Mouse (Mus musculus) limb, embryonic 14.5 days (tissue): ENCODE measurements around the gene Klhl42. TPM values are rescaled to one million over a fixed set of nuclear protein-coding genes. Genes with fewer than 3 reads are reported as not detected.

Experiments used
- ATAC-seq: fragments of 200-750 bp; cut with Nextera tagmentation; 2 replicates; pipeline ENCODE4 v1.8.0; 2017; ENCODE audit warnings: low read depth, moderate number of reproducible peaks, moderate TSS enrichment; ENCODE audit not compliant: low FRiP score
- DNase-seq: peaks from one replicate; pipeline ENCODE4 v3.0.0-alpha.2; 2015; ENCODE audit warnings: low spot score
- H3K27ac ChIP-seq: fragments of 300-500 bp; sonication (generic); replicated peaks from 2 replicates; pipeline ENCODE4 v1.5.1; 2014; ENCODE audit warnings: low read depth, mild to moderate bottlenecking, low read length, moderate library complexity, mixed read lengths
- H3K27me3 ChIP-seq: fragments of 300-500 bp; sonication (generic); 2 replicates; pipeline ENCODE4 v1.6.1; 2014; ENCODE audit warnings: low read length, mixed read lengths; ENCODE audit not compliant: control insufficient read depth, insufficient read depth
- H3K36me3 ChIP-seq: fragments of 300-500 bp; sonication (generic); 2 replicates; pipeline ENCODE4 v1.6.1; 2014; ENCODE audit warnings: mild to moderate bottlenecking, low read length, moderate library complexity, mixed read lengths; ENCODE audit not compliant: control insufficient read depth, insufficient read depth
- H3K4me1 ChIP-seq: fragments of 300-500 bp; sonication (generic); 2 replicates; pipeline ENCODE4 v1.6.1; 2014; ENCODE audit warnings: antibody characterized with exemption, low read length, mixed read lengths; ENCODE audit not compliant: control insufficient read depth, insufficient read depth
- H3K4me2 ChIP-seq: fragments of 300-500 bp; sonication (generic); replicated peaks from 2 replicates; pipeline ENCODE4 v1.6.1; 2014; ENCODE audit warnings: low read depth, mild to moderate bottlenecking, low read length, moderate library complexity; ENCODE audit not compliant: severe bottlenecking
- H3K4me3 ChIP-seq: fragments of 300-500 bp; sonication (generic); replicated peaks from 2 replicates; pipeline ENCODE4 v1.5.1; 2014; ENCODE audit warnings: low read length
- H3K9ac ChIP-seq: fragments of 300-500 bp; sonication (generic); 2 replicates; pipeline ENCODE4 v1.6.1; 2014; ENCODE audit warnings: mild to moderate bottlenecking, low read depth, low read length, moderate library complexity; ENCODE audit not compliant: severe bottlenecking
- H3K9me3 ChIP-seq: fragments of 300-500 bp; sonication (generic); 2 replicates; pipeline ENCODE4 v1.6.1; 2016; ENCODE audit warnings: low read length; ENCODE audit not compliant: control insufficient read depth
- POLR2A ChIP-seq: fragments of 200-500 bp; IDR thresholded peaks from 2 replicates; pipeline ENCODE4 v1.8.0; 2012; ENCODE audit warnings: inconsistent platforms, mild to moderate bottlenecking, moderate library complexity, borderline replicate concordance; ENCODE audit not compliant: insufficient read depth, insufficient read length; ENCODE audit errors: extremely low read depth
- WGBS: fragments of 180-500 bp; shearing (Covaris S2); extraction: QIAGEN DNeasy Blood & Tissue Kit; methylation state at CpG from one replicate; pipeline ENCODE4 v1.1.7; 2014; 5-methylcytosine and 5-hydroxymethylcytosine counted together
- polyA plus RNA-seq, 2 experiments: library from polyadenylated mRNA; depleted of rRNA in 1 of 2; stranded (reverse) in 1 of 2; unstranded in 1 of 2; fragments of >200 nt; fragmentation: Nextera tagmentation in 1 of 2; extraction: Ambion mirVana in 1 of 2; gene quantifications; 2 replicates each; pipeline versions ENCODE4 v1.2.1 to v1.2.3; 2012 to 2014

Klhl42 gene
- polyA plus RNA-seq, 2 experiments, result 10.4 to 16.9 TPM

DNA sequence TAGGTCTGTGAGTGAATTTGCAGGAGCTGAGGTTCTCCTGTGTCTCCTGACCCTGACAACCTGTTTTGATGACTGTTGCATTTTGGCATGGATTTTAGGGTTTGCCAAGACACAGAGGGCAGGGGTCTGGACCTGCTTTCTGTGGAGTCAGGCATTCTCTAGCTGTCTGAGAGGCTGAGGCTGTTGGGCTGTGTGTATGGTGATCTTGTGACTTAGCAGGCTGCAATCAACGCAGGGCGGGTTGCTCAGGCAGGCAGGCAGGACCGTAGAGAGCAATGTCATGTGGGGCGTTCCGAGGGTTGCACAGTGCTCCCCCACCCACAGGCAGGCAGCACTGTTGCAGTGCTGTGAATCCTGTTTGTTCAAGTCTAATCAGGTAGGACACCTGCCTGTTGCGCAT lies 15.5 kb downstream of the Klhl42 start:
- no peak for TF ChIP-seq POLR2A
- ATAC-seq (no peak), DNase-seq (no peak)
- WGBS, result 93% methylated on average over 6 of the region's 6 CpGs
- H3K4me3 ChIP-seq, result no peak overlapping the region
- no peaks in the 10 kb centered on the region for H3K27me3 ChIP-seq
- no peak overlapping the region for H3K9ac ChIP-seq
- no peaks in the 10 kb centered on the region for H3K4me1 ChIP-seq
- H3K36me3 ChIP-seq, result peaks cover 59% of the 10 kb centered on the region
- H3K4me2 ChIP-seq, result no peak overlapping the region
- H3K9me3 ChIP-seq, result no peaks in the 10 kb centered on the region
- H3K27ac ChIP-seq, result no peak overlapping the region

DNA sequence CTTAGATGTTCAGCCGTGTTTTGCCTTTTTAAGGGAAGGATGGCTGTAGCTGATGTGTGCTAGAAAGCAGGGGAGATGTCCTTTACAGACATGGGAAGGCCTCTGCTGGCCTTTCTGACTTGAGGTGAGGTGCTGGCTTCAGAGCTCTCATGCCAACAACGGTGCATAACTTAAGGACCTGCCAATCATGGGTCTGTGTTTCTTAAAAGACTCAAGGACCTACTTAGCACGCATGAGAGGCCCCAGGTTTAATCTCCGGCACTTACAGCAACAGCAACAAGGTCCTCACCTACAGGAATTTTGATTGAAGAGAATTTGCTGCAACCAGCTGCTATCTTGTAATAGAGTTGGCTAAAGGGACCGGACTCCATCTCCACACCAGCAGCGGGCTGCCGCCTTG lies 18.1 kb downstream of the Klhl42 start:
- no peaks in the 10 kb centered on the region for H3K9me3 ChIP-seq
- no peak for TF ChIP-seq POLR2A

GRCm38 (mm10) chr6:147116579-147116978 lies 25.4 kb downstream of the Klhl42 start:
- TF ChIP-seq POLR2A, result no peak
- Histone ChIP-seq H3K27ac (no peak overlapping the region), H3K4me2 (no peak overlapping the region), H3K4me1 (no peaks in the 10 kb centered on the region), H3K4me3 (no peak overlapping the region), H3K9ac (no peak overlapping the region), H3K27me3 (no peaks in the 10 kb centered on the region), H3K9me3 (no peaks in the 10 kb centered on the region), H3K36me3 (peaks cover 10% of the 10 kb centered on the region; the same call in 1 of the 2 replicates)
- WGBS, result 6% methylated on average over 10 of the region's 10 CpGs
- DNase-seq (peak; percentile 86), ATAC-seq (peak; percentile 50; the same call in 1 of the 2 replicates)

More for the DNA sequence above, 18.1 kb downstream of the Klhl42 start:
- WGBS, result 92% methylated on average over 7 of the region's 7 CpGs
- H3K4me2 ChIP-seq, result no peak overlapping the region
- H3K27ac ChIP-seq, result no peak overlapping the region
- no peaks in the 10 kb centered on the region for H3K4me1 ChIP-seq
- H3K9ac ChIP-seq, result no peak overlapping the region
- ATAC-seq (no peak), DNase-seq (no peak)
- no peaks in the 10 kb centered on the region for H3K27me3 ChIP-seq
- peaks cover 54% of the 10 kb centered on the region for H3K36me3 ChIP-seq
- no peak overlapping the region for H3K4me3 ChIP-seq

DNA sequence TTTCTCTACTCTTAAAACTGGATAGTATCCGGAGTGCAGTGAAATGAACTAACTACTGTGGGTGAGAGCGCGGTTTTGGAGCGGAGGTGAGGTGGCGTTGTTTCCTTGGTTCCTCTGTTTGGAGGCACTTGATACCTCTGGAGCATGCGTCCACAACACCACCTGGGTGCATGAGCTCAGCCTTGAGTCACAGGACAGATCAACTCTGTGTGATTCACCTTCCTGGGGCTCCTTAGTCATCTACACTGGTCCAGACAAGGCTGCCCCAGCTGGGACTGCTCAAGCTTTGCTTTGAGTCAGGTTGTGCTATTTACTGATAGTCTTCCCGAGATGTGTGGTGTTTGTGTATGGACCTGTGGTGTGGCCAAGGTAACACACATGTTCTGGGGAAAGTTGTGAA lies 26.6 kb downstream of the Klhl42 start:
- Histone ChIP-seq H3K4me3 (no peak overlapping the region), H3K27ac (no peak overlapping the region), H3K27me3 (no peaks in the 10 kb centered on the region), H3K4me1 (no peaks in the 10 kb centered on the region), H3K9ac (no peak overlapping the region), H3K4me2 (no peak overlapping the region), H3K9me3 (no peaks in the 10 kb centered on the region), H3K36me3 (peaks cover 1% of the 10 kb centered on the region; the same call in 1 of the 2 replicates)
- no peak for ATAC-seq
- WGBS, result 92% methylated on average over 7 of the region's 7 CpGs
- TF ChIP-seq POLR2A, result no peak
- DNase-seq, result no peak

GRCm38 (mm10) chr6:147118190-147118589 lies 27.0 kb downstream of the Klhl42 start:
- TF ChIP-seq POLR2A, result no peak

DNA sequence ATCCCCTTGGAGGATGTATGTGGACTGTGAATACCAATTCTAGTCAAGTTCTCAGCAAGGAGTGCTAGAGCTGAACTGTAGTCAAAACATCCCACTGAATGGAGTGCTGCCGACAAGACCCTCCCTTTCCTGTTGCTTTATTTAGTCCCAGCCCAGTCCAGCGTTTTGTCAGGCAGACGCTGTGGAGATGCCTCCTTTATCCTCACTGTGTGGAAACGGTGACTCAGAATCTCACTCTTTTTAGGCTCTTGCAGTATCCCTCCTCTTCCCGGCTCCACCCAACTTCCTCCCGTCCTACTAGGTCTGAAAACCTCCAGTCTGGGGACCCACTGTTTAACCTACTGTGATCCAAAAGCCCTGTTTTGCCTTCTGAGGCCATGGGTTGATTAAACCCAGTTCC lies 30.1 kb downstream of the Klhl42 start:
- H3K4me1 ChIP-seq, result no peaks in the 10 kb centered on the region
- H3K36me3 ChIP-seq, result no peaks in the 10 kb centered on the region
- H3K27me3 ChIP-seq, result no peaks in the 10 kb centered on the region
- H3K27ac ChIP-seq, result no peak overlapping the region
- ATAC-seq, result no peak
- no peak for TF ChIP-seq POLR2A
- no peak overlapping the region for H3K4me2 ChIP-seq
- H3K4me3 ChIP-seq, result no peak overlapping the region
- no peak overlapping the region for H3K9ac ChIP-seq
- no peaks in the 10 kb centered on the region for H3K9me3 ChIP-seq
- no peak for DNase-seq
- 52% methylated on average over 6 of the region's 6 CpGs for WGBS

More at GRCm38 (mm10) chr6:147118190-147118589, 27.0 kb downstream of the Klhl42 start:
- H3K9me3 ChIP-seq, result no peaks in the 10 kb centered on the region
- no peak for DNase-seq
- no peak overlapping the region for H3K27ac ChIP-seq
- no peaks in the 10 kb centered on the region for H3K36me3 ChIP-seq
- no peaks in the 10 kb centered on the region for H3K27me3 ChIP-seq
- WGBS, result 90% methylated on average over 3 of the region's 3 CpGs
- no peak overlapping the region for H3K9ac ChIP-seq
- no peak overlapping the region for H3K4me3 ChIP-seq
- H3K4me1 ChIP-seq, result no peaks in the 10 kb centered on the region
- ATAC-seq, result no peak
- no peak overlapping the region for H3K4me2 ChIP-seq
